Mouse (Mus musculus): ENCODE results near the gene Tmem56.

- TF ChIP-seq POLR2A (IDR thresholded peaks at IDR 0.05; ENCODE audit: control insufficient read depth, extremely low read depth, insufficient read depth, low read length, poor library complexity) (no peak), CTCF (IDR thresholded peaks at IDR 0.05; ENCODE audit: borderline replicate concordance, control insufficient read depth, extremely low read depth, insufficient read depth, low read length, poor library complexity) (no peak)
Observed at GRCm38 (mm10) chr3:121287151-121287550, 4.3 kb upstream of the Tmem56 start.
